Mouse (Mus musculus): ENCODE measurements around the gene Gm13276. TPM values are rescaled to one million over a fixed set of nuclear protein-coding genes. Genes with fewer than 3 reads are reported as not detected.
A peak's percentile ranks its signal among the peaks of the same experiment; 100 is the strongest.
"Not testable (repeated sequence)": the region's sequence is repeated elsewhere in the genome, so short reads cannot be mapped to it uniquely, and the experiment has no call there.

Gm13276 gene
- not detected in 2 replicates for polyA plus RNA-seq (2016; fragmentation: Nextera tagmentation; extraction: Ambion mirVana)

- not testable (repeated sequence) for H3K4me1 ChIP-seq; H3K27me3 ChIP-seq (ENCODE audit: insufficient read depth, poor library complexity, severe bottlenecking); H3K36me3 ChIP-seq; H3K9me3 ChIP-seq; DNase-seq (ENCODE audit: low spot score); H3K27ac ChIP-seq; H3K4me3 ChIP-seq
- WGBS: no CpG with 5 or more reads among the region's 27 CpGs
Measured at GRCm38 (mm10) chr4:88785409-88785808, at the start of gene Gm13276. TSS of gene Gm13276 (plus strand) at chr4:88785709.

- Histone ChIP-seq H3K4me1 (no peaks in the 10 kb centered on the region), H3K27ac (no peak overlapping the region), H3K27me3 (ENCODE audit: insufficient read depth, poor library complexity, severe bottlenecking) (no peaks in the 10 kb centered on the region), H3K4me3 (no peak overlapping the region), H3K9me3 (no peaks in the 10 kb centered on the region), H3K36me3 (no peaks in the 10 kb centered on the region)
- DNase-seq (ENCODE audit: low spot score): peak; percentile 82
- 5% methylated on average over 2 of the region's 2 CpGs for WGBS
Measured at GRCm38 (mm10) chr4:88738480-88738879, 47.0 kb upstream of the Gm13276 start.

GRCm38 (mm10) chr4:88739036-88739435, 46.5 kb upstream of the Gm13276 start:
- Histone ChIP-seq H3K9me3 (no peaks in the 10 kb centered on the region), H3K36me3 (no peaks in the 10 kb centered on the region), H3K4me1 (no peaks in the 10 kb centered on the region), H3K27me3 (ENCODE audit: insufficient read depth, poor library complexity, severe bottlenecking) (no peaks in the 10 kb centered on the region), H3K4me3 (no peak overlapping the region), H3K27ac (no peak overlapping the region)
- DNase-seq (ENCODE audit: low spot score): no peak
- 83% methylated on average over 6 of the region's 6 CpGs for WGBS

- no peaks in the 10 kb centered on the region for H3K36me3 ChIP-seq
- WGBS: 79% methylated on average over 4 of the region's 4 CpGs
Measured at GRCm38 (mm10) chr4:88741426-88741825, 44.1 kb upstream of the Gm13276 start.

GRCm38 (mm10) chr4:88742771-88743371, 42.6 kb upstream of the Gm13276 start:
- H3K27ac ChIP-seq: no peak overlapping the region
- H3K4me1 ChIP-seq: no peaks in the 10 kb centered on the region
- no peaks in the 10 kb centered on the region for H3K36me3 ChIP-seq
- no peak for DNase-seq (ENCODE audit: low spot score)
- WGBS: 76% methylated on average over 7 of the region's 7 CpGs
- H3K27me3 ChIP-seq (ENCODE audit: insufficient read depth, poor library complexity, severe bottlenecking): no peaks in the 10 kb centered on the region
- H3K4me3 ChIP-seq: no peak overlapping the region
- H3K9me3 ChIP-seq: no peaks in the 10 kb centered on the region

More at GRCm38 (mm10) chr4:88741426-88741825, 44.1 kb upstream of the Gm13276 start:
- no peak overlapping the region for H3K4me3 ChIP-seq
- no peaks in the 10 kb centered on the region for H3K4me1 ChIP-seq
- no peak overlapping the region for H3K27ac ChIP-seq
- H3K27me3 ChIP-seq (ENCODE audit: insufficient read depth, poor library complexity, severe bottlenecking): no peaks in the 10 kb centered on the region
- no peak for DNase-seq (ENCODE audit: low spot score)
- no peaks in the 10 kb centered on the region for H3K9me3 ChIP-seq

- H3K4me3 ChIP-seq: no peak overlapping the region
- DNase-seq (ENCODE audit: low spot score): no peak
- 68% methylated on average over 3 of the region's 3 CpGs for WGBS
- no peaks in the 10 kb centered on the region for H3K36me3 ChIP-seq
- no peaks in the 10 kb centered on the region for H3K9me3 ChIP-seq
- no peaks in the 10 kb centered on the region for H3K27me3 ChIP-seq (ENCODE audit: insufficient read depth, poor library complexity, severe bottlenecking)
- no peak overlapping the region for H3K27ac ChIP-seq
- no peaks in the 10 kb centered on the region for H3K4me1 ChIP-seq
Measured at GRCm38 (mm10) chr4:88744207-88744606, 41.3 kb upstream of the Gm13276 start.

- Histone ChIP-seq H3K27me3 (ENCODE audit: insufficient read depth, poor library complexity, severe bottlenecking) (no peaks in the 10 kb centered on the region), H3K9me3 (no peaks in the 10 kb centered on the region), H3K4me3 (no peak overlapping the region), H3K36me3 (no peaks in the 10 kb centered on the region), H3K27ac (no peak overlapping the region), H3K4me1 (no peaks in the 10 kb centered on the region)
- no peak for DNase-seq (ENCODE audit: low spot score)
- WGBS: 56% methylated on average over 6 of the region's 6 CpGs
Measured at GRCm38 (mm10) chr4:88749926-88750325, 35.6 kb upstream of the Gm13276 start.

GRCm38 (mm10) chr4:88754818-88755340, 30.6 kb upstream of the Gm13276 start, which contains the start of gene Gm13271:
TSS of gene Gm13271 (plus strand) at chr4:88754868.
- H3K27me3 ChIP-seq (ENCODE audit: insufficient read depth, poor library complexity, severe bottlenecking); H3K4me3 ChIP-seq; H3K9me3 ChIP-seq; H3K4me1 ChIP-seq; H3K27ac ChIP-seq; H3K36me3 ChIP-seq; DNase-seq (ENCODE audit: low spot score): not testable (repeated sequence)
- 63% methylated on average over 15 of the region's 15 CpGs for WGBS

GRCm38 (mm10) chr4:88756581-88757513, 28.7 kb upstream of the Gm13276 start:
- peak; percentile 78 for DNase-seq (ENCODE audit: low spot score)
- 11% methylated on average over 29 of the region's 31 CpGs for WGBS

GRCm38 (mm10) chr4:88757628-88758031, 27.9 kb upstream of the Gm13276 start:
- WGBS: 1% methylated on average over 20 of the region's 21 CpGs
- H3K4me1 ChIP-seq; H3K36me3 ChIP-seq; H3K27me3 ChIP-seq (ENCODE audit: insufficient read depth, poor library complexity, severe bottlenecking); H3K9me3 ChIP-seq: not testable (repeated sequence)
- DNase-seq (ENCODE audit: low spot score): peak; percentile 93
- H3K27ac ChIP-seq: peak overlapping the region; percentile 88
- peak overlapping the region; percentile 64 for H3K4me3 ChIP-seq

More at GRCm38 (mm10) chr4:88756581-88757513, 28.7 kb upstream of the Gm13276 start:
- Histone ChIP-seq H3K27ac (peak overlapping the region; percentile 88), H3K4me3 (peak overlapping the region; percentile 64)
- H3K4me1 ChIP-seq; H3K27me3 ChIP-seq (ENCODE audit: insufficient read depth, poor library complexity, severe bottlenecking); H3K9me3 ChIP-seq; H3K36me3 ChIP-seq: not testable (repeated sequence)

GRCm38 (mm10) chr4:88758751-88759150, 26.8 kb upstream of the Gm13276 start:
- not testable (repeated sequence) for H3K27me3 ChIP-seq (ENCODE audit: insufficient read depth, poor library complexity, severe bottlenecking); H3K4me1 ChIP-seq; H3K4me3 ChIP-seq; H3K27ac ChIP-seq; H3K36me3 ChIP-seq; H3K9me3 ChIP-seq; DNase-seq (ENCODE audit: low spot score)
- 79% methylated on average over 9 of the region's 9 CpGs for WGBS

GRCm38 (mm10) chr4:88759610-88760268, 25.8 kb upstream of the Gm13276 start, which contains the start of gene Gm13283:
TSS of gene Gm13283 (plus strand) at chr4:88760119.
- WGBS: 16% methylated on average over 10 of the region's 14 CpGs
- not testable (repeated sequence) for H3K36me3 ChIP-seq; H3K9me3 ChIP-seq; H3K4me1 ChIP-seq; H3K27ac ChIP-seq; DNase-seq (ENCODE audit: low spot score); H3K27me3 ChIP-seq (ENCODE audit: insufficient read depth, poor library complexity, severe bottlenecking)
- H3K4me3 ChIP-seq: peak within 1 kb of the TSS; percentile 44
